Mouse (Mus musculus): ENCODE results near the gene Milr1.

DNA sequence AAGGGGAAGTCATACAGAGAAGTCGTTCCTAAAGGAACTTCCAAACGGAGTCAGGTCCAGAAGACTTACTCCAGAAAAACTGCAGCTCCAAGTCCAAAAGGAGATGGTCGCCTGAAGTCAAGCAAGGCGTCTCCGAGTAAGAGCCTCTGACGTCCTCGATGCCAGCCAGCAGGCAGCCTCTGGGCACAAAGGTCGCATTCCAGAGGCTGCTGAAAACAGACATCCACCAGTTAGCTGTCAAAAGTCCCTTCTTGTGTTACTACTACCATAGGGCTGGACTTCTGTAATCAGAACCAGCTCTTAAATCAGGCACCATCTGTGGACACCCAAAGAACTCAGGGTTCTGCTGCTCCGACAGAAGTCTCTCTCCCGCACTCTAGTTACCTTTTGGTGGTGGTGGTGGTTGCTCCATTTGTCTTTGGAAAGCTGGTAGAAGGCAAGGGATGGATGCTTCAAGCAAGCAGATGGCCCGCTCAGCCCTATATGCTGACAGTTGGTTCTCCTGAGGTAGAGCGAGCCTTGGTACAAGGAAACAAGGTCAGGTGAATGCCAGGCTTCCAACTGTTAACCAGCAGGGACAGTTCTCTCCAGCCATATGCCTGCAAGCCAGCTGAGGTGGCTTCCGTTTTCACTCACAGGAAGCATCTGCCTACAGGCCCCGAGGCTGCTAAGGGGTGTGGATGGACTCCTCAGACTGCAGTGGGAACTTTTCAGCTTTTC is 63.7 kb downstream of the Milr1 start:
- TF ChIP-seq POLR2A (IDR thresholded peaks at IDR 0.05; ENCODE audit: borderline replicate concordance, extremely low read depth, low read depth, low read length) (no peak), CTCF (IDR thresholded peaks at IDR 0.05; ENCODE audit: insufficient read depth, low read length) (no peak)

Measured in lung, adult 2 months (tissue).